Mouse (Mus musculus): Measurements from ENCODE around the gene Prl7b1. TPM values are rescaled to one million over a fixed set of nuclear protein-coding genes. Genes with fewer than 3 reads are reported as not detected.

The Prl7b1 gene
- total RNA-seq (2023): not detected in 2 replicates

GRCm38 (mm10) chr13:27610482-27610881 is at the start of gene Prl7b1:
Gene Prl7b1, minus strand, starts transcription at chr13:27610582.

GRCm38 (mm10) chr13:27642393-27642792 is 32.0 kb upstream of the Prl7b1 start, which contains the start of gene Prl7a1:
Gene Prl7a1, minus strand, starts transcription at chr13:27642493.

GRCm38 (mm10) chr13:27582071-27582470 is 28.3 kb downstream of the Prl7b1 start, which contains the start of gene Prl8a1:
Gene Prl8a1, minus strand, starts transcription at chr13:27582171.

GRCm38 (mm10) chr13:27564506-27564905 is 45.9 kb downstream of the Prl7b1 start, which contains the start of gene Prl8a9:
Gene Prl8a9, minus strand, starts transcription at chr13:27564606.

Other genes with a start within 250 kb of the Prl7b1 start
- gene Prl2b1, start 219.7 kb downstream of the Prl7b1 start, total RNA-seq (2023): not detected in 2 replicates
- gene Prl8a6, start 171.9 kb downstream of the Prl7b1 start, total RNA-seq (2023): not detected in 2 replicates
- gene Prl8a8, start 97.4 kb downstream of the Prl7b1 start, total RNA-seq (2023): not detected in 2 replicates
- not detected in 2 replicates for gene Prl8a9, start 46.0 kb downstream of the Prl7b1 start, total RNA-seq (2023)
- gene Prl8a1, start 28.4 kb downstream of the Prl7b1 start, total RNA-seq (2023): not detected in 2 replicates
- gene Prl7a1, start 31.9 kb upstream of the Prl7b1 start, total RNA-seq (2023): not detected in 2 replicates
- gene Prl7a2, start 57.5 kb upstream of the Prl7b1 start, total RNA-seq (2023): not detected in 2 replicates
- gene Prl7d1, start 106.2 kb upstream of the Prl7b1 start, total RNA-seq (2023): not detected in 2 replicates
- not detected in 2 replicates for gene Prl7c1, start 170.2 kb upstream of the Prl7b1 start, total RNA-seq (2023)
- gene Prl2a1, start 191.1 kb upstream of the Prl7b1 start, total RNA-seq (2023): not detected in 2 replicates
- gene Prl2c1, start 238.8 kb upstream of the Prl7b1 start, total RNA-seq (2023): not detected in 2 replicates